Mouse (Mus musculus) CH12F3 (cell line): Measurements from ENCODE around the gene Lrrc3c.

Source experiments
- in situ Hi-C: fragments of 300-500 bp; cut with MboI; formaldehyde crosslinking; loops from 2 replicates; pipeline ENCODE4 v1.14.3; 2020; ENCODE audit warnings: low sequenced_read_pairs

Gene Lrrc3c

DNA sequence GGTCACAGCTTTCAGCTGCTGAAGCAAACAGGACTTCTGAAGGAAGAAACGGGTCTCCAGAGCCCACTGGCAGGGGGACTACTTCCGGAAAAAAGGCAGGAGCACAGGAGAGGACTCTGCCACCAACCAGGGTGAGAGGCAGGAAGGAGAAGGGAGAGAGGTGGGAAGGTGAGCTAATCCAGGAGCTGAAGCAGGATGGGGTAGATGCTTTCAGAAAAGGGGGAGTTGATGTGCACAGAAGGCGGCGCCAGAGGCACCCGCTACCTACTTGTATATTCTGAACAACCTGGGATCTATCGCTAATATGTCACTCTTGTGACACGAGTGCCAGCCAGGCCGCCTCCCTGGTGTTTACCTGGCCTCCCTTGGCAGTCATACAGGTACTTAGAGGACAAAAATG lies at the start of gene Lrrc3c:
Lrrc3c (plus strand) TSS at position 301 of the 400 bp plus-strand sequence.
- in situ Hi-C loops: no loop called here

DNA sequence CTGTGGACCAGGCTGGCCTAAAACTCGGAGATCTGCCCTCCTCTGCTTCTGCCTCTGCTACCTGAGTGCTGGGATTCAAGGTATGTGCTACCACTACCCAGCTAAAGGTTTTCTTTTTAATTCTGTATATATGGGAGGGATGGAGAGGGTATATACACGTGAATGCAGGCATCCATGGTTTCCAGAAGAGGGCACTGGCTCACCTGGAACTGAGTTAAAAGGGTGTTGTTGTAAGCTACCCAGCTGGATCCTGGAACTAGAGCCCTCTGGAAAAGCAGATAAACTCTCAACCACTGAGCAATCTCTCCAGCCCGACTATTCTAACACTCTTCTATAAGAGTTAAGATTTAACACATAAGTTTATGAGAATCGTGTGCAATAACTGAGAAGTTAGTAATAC lies 48.7 kb upstream of the Lrrc3c start:
- in situ Hi-C loops: no loop called here

DNA sequence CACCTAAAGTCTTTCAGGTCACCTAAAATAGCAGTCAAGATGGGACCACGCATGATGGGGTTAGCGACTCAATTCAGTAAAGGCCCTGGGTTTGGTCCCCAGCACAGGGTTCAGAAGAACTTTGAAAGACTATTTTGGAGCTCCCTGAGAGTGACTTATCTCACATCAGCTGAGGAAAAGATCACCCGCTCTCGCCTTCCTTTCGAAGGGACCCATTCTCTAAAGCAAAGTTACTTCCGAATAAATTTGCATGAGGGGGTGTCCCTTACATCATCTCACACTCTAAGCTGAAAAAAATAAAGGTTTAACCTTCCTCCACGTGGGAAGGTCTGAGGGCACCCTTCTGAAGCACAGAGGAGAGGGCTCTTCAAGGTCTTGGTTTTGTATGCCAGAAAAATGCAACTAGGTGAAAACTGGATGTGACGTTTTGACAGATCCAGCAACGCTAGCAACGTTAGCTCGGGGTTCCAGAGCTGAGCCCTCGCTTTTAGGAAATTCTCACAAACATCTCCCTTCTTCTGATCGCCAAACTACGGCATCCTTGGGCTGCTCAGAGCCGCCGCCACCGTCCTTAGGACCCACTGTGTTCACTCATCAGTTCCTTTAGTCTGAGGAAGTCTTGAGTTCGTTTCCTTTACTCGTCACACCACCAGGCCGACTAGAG lies 47.6 kb upstream of the Lrrc3c start:
- in situ Hi-C loops: no loop called here

DNA sequence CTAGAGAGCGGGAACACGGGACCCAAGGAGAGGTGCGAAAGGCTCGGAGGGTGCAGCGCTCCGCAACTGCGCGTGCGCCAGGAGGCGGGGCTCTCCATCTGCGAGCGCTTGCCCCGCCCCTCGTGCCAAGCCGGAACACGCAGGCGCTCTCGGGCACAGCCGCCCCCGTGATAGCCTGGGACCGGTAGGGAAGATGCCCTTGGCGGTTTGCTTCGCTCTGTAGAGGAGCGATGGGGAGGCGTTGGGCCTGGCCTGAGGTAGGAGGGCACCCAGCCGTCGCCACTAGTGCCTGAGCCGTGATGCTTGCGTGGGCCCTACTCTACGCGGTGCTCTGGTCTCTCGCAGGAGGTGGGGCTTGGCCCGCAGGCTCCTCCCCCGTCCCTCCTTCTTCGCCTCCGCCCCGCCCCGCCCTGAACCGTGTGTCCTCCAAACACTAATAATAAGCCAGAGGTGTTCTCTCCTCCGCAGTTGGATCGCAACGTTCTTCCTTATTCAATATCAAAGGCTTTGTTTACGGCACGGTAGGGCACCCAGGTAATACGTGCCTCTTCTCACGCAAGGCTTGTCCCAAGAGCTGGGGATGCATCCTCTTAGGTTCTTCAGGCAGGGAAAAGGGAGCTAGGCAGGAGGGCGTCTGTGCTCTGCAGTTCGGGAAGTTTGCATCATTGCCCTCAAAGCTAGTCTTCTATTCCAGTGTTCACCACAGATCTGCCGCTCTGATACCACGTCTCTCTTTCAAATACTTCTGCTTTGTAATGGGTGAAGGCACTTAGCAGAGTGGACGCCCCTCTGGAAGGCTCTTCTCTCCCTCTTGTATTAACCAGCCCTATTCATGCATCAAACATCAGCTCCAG lies 46.9 kb upstream of the Lrrc3c start, which contains the start of gene Zpbp2:
Zpbp2 (plus strand) TSS at position 123 of the 854 bp plus-strand sequence.
- in situ Hi-C loops: no loop called here

DNA sequence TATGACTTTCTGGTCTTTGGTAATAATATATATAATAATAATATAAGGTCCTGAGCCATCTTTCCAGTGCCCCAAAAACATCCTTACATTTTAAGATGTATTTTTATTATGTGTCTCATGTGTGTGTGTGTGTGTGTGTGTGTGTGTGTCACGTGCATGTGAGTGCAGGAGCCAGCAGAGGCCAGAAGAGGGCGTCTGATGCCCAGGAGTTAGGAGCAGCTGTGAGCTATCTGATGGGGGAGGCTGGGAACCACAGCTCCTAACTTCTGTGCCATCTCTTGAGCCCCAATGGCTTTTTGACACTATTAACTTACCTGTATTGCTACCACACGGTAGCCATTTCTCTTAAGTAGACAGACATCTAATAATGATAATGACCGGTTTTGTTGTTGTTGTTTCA lies 44.1 kb upstream of the Lrrc3c start:
- in situ Hi-C loops: no loop called here

DNA sequence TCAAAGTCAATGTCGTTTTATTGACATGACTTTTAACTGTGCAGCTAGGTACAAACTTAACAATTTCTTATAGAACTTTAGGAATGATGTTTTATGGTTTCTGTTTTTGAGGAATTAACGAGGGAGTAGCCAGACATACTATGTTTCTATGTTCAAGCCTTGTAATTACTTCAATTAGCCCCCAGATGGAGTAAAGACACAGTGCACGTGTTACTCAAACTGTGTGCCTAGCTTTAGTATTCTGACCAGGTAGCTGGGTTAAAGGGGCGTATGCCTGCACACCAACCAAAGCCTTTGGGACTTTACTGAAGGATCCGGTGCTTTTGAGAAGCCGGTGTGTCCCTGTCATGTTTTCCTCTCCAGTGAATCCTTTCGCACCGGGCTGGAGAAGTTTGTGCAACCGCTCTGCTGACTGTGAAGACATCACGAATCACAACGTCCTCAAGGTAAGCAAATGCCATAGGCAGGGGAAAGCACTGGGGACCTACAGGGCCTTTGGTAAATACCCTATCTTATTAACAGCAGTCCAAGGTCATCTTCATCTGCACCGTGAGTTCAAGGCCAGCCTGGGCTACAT lies 42.9 kb upstream of the Lrrc3c start:
- in situ Hi-C loops: no loop called here

DNA sequence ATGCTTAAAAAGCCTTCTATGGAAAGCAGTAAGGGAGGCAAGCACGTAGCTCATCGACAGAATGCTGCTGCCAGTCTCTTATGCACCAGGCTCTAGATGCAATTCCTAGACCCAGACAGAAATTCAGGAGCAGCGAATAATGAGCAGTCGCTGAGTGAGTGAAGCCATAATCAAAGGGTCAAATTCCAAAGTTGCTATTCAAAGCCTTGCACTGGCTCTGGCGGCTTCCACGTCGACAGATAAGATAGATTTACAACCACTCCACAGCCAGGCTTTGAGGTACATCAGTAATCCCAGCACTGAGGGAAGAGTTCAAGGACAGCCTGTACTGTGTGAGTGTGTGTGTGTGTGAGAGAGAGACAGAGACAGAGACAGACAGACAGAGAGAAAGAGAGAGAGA lies 37.1 kb upstream of the Lrrc3c start:
- in situ Hi-C loops: no loop called here

DNA sequence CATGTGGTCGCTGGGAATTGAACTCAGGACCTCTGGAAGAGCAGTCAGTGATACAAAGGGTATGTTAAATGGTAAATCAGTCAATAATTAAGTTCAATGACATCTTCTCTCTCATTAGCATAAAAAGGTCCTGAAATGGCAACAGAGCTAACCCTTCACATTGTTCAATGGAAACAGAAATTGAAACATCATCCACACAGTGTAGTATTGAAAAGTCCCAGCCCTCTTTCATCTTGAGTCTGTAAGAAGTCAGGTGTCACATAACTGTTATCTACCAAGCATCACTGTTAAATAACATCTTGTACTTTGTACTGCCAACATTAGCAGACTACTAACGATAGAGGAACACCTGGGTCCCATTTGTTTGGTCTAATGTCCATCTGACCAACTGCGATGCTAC lies 35.1 kb upstream of the Lrrc3c start:
- in situ Hi-C loops: no loop called here

DNA sequence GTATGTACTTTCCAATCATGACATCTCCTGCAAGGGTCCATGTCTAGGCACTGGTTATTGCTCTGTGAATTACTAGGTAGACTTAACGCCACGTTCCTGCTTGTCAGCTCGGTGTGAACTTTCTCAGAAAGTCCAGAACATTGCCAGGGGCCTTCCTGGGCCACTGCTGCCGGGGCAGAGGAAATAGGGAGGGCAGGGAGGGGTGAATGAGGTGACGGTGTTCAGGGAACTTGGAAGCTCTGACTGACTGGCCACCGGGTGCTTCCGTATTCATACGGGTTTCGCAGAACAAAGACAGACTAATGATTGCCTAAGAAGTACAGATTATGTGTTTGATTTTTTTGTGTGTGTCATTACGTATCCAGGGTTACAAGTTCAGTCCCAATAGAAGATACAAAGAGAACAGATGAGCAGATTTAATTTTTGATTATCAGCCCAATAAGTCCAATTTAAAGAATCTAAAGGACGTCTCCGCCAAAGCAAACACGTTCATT lies 34.1 kb upstream of the Lrrc3c start:
- in situ Hi-C loops: no loop called here

DNA sequence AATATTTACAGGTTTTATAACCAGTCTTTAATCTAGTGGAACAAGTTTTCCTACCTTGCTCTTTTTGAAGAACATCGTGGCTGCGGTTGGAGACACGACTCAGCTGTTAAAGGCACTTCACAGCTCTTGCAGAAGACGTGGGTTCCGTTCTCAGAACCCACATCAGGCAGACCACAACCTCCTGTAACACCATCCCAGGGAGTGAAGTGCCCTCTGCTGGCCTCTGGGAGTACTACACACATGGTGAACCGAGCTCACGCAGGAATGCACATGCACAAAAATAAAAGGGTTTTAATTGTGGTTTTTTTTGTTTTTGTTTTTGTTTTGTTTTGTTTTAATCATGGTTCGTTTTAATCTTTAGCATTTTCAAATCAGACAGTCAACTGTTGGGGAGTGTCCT lies 29.8 kb upstream of the Lrrc3c start:
- in situ Hi-C loops: no loop called here

DNA sequence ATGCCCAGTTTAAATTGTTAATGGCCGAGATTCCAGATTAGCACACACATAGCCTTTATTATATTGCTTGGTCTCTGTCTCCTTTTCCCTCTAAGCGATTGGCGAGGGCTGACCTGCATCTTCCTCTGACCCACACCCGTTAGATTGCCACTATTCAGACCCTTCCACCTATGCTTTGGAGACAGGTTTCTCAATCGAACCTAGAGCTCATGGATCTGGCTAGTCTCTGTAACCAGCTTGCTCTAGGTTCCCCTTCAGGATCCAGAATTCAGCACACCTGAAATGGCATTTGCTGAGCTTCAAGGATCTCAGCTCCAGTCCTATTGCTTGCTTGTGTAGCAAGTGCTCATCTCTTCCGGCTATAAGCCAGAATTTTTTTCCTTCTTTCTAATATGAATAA lies 28.6 kb upstream of the Lrrc3c start:
- in situ Hi-C loops: no loop called here

DNA sequence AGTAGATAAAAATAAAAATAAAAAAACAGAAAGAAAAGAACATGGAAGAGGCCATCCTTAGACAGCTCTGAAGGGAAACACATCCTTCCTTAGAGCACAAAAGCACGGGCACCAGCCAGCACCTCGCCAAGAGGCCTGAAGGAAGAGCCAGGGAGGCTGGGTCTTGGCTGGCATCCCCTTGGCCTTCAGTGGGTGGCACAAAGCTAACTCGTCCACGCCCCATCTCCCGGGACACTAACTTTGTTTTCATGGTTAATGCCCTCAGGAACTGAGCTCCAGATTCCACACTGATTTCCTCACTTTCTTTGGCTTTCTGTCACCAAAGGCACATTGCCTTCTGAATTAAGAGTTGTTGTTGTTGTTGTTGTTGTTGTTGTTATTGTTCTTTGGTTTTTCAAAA lies 20.3 kb upstream of the Lrrc3c start:
- in situ Hi-C loops: no loop called here

DNA sequence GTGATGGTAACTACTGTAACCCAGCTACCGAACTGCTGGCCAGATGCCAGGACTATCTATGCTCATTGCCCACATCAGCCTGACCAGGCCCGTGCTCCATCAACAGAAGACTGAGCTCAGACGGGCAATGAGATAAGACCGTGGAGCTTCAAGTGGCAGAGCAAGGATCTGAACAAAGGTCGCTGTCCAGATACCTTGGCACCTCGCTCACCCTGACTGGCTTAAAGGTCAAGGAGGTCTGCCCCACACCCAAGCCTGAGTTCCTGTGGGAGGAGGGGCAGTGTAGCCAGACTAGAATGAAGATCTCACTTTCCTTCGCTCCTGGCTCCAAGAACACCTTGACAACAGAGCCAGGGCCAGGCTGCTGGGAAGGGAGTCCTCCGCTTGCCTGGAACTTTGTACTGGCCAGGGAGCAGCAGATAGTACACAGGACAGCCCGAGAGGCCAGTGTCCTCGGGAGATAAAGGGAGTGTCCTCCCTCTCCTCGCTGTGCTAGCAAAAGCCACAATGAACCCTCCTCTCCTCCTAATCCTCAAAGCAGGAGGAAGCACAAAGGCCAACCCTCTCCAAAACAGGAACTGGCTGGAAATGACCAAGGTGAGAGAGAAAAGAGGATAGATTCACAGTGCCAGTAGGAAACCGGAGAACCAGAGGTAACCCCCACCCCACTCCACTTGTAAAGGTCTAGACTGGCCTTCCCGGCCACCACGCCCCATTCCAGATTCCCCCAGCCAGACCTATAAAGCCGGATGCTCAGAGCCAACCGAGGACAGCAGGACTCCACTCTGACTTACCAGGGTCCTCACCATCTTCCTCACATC lies 17.6 kb upstream of the Lrrc3c start:
- in situ Hi-C loops: no loop called here

DNA sequence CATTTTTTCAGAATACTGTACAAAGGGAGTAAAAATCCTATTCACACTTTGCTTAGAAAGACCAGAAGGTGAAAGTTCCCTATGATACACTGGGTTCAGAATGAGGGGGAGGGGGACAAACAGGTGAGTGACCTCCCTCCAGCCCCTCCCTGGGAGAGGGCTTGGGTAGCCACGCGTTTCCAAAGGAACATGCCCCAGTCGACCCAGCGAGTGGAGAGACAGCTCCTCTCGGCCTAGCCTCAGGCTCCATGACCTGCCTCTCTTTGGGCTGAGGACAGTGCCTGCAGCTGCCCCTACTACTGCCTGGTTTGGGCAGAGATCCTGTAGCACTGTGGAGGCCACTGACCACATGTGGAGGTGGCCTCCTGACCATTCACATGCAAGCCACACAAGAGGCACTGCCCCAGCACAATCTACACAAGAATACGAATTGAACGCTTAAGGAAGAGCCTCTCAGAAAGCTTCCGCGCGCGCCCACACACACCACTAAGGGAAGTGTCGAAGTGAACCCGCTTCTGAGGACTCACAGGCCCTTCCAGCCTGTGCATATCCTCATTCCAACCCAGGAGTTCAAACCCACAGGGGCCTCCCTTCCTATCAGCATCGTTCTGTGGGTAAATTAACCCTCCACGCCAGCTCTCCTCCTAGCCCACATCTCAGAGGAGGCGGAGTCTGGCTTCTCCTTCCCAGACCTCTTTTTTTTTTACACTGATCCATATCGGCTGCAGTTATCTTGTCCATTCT lies 16.6 kb upstream of the Lrrc3c start:
- in situ Hi-C loops: no loop called here

DNA sequence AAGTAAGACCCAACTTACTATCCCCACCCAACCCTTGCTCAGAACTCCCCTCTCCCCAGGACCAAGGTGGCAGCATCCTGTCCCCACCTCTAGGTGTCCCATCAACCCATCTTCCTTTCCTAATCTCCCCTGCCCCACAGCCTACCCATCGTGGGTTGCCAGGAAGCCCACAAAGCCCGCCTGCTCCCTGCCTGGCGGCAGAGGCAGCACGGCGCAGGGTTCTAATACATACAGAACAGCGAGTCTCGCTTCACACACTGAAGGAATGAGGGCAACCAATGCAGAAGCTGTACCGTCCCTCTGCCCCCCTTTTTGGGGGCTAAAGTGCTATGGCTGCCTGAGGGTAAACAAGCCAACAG lies 16.1 kb upstream of the Lrrc3c start:
- in situ Hi-C loops: no loop called here

DNA sequence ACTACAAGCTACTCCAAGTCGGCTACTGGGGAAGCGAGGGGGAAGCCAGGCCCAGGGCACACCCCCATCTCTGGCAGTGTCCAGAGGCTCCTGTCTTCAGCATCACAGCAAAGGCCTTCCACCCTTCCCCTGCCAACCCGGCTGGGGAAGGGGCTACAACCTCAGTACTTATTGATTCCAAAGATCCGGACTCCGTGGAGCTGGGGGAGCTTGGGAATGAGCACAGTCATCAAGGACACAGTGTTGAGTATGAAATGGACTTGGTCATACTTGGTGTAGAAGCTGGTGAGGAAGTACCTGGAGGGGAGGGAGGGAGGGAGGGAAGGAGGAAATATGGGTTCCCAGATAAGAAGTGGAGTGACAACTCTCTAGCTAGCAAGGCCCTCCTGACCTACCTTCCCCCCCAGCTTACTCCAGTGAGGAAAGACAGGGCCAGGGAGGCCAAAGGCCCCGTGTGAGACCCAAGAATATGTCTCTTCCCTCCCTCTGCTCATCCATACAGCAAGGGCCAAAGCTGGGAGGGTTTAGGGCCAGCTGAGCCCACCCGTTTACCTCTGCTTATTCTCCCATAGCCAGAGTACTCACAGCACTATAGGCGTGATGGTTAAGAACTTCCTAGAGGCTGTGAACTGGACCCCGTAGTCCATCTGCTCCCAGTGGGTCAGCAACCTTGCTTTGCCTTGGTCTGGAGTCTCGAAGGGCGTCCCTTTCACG lies 15.4 kb upstream of the Lrrc3c start:
- in situ Hi-C loops: no loop called here

DNA sequence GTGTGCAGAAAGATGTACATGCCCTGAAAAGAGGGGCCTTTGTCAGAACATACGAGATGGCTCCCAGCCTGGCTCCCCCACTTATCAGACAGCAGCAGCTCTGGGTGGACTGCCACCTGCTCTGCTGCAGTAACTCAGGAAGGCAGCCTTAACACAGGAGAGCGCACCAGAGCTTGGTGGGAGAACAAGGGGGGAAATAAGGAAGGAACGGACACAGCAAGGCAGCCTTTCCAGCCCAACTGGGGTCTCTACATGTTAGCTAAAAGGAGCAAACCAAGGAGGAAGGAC lies 14.9 kb upstream of the Lrrc3c start:
- in situ Hi-C loops: no loop called here

DNA sequence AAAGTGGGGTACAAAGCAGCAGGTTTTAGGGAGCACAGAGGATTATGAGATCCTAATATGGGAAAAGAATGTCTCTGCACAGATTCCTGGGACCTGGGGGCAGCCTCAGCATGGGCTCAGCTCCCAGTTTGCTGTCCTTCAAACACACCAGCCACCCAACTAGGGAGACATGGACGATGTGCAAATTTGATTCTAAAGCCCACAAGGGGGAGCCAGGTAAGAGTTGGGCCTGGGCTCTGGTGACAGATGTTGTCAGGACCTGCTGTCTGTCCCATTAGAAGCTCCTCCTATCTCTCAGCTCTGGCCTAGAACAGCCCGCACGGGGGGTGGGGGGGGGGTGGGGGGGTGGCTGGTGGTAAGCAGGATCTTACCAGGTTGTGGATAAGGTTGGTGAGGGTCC lies 14.5 kb upstream of the Lrrc3c start:
- in situ Hi-C loops: no loop called here

DNA sequence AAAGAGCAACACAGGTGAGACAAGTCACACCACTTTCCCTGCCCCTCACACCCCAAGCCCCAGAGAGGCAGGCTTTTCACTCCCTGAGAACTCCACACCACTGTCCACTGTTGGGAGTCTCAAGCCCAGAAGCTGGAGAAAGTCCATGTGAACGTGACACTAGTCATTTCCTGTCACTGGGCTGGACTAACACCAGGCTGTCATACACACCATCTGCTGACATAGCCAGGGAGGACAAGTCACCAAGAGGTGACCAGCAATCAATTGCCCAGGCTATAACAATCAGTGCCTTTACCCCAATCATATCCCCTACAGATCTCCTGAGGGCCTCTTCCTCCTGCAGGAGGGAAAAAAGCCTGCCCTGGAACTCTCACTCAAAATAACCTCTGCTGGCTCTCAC lies 13.9 kb upstream of the Lrrc3c start:
- in situ Hi-C loops: no loop called here

DNA sequence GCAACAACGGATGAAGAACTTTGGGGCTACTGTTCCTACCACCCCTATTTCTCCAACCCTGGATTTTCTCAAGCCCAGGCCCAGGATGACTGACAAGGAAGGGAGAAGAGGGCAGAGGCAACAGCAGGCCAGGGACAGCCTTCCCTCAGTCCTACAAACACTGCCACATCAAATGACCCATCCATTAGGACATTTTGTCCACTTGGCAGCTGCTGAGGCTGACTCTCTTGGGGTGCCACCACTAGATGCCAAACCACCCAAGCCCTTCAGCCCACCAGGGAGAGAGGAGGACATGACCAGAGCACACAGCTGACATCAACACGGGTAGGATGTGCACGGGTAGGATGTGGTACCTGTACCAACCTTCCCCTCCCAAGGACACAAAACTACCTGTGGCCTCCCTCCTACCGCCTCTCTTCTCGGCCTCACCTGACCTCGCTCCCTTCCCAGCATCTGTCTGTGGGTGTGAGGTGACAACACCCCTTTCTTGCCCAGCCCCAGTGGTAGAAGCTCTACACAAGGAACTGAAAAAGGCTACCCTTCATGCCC lies 13.4 kb upstream of the Lrrc3c start:
- in situ Hi-C loops: no loop called here
